Mouse (Mus musculus) retina, postnatal 1 day (tissue): ENCODE measurements around the gene Apol7c.
"Not testable (repeated sequence)": the region's sequence is repeated elsewhere in the genome, so short reads cannot be mapped to it uniquely, and the experiment has no call there.

Experiments
- DNase-seq: peaks from one replicate; pipeline ENCODE4 v3.0.0-alpha.2; 2012

Apol7c gene

GRCm38 (mm10) chr15:77533216-77533615 lies at the start of gene Apol7c:
Apol7c (minus strand) TSS chr15:77533316.
- DNase-seq, result no peak

- no peak for DNase-seq
Measured at GRCm38 (mm10) chr15:77581681-77582080, 48.6 kb upstream of the Apol7c start.

GRCm38 (mm10) chr15:77579311-77579710 lies 46.2 kb upstream of the Apol7c start:
- DNase-seq, result no peak

GRCm38 (mm10) chr15:77578801-77579200 lies 45.7 kb upstream of the Apol7c start:
- DNase-seq, result no peak

- DNase-seq, result no peak
Measured at GRCm38 (mm10) chr15:77563219-77563618, 30.1 kb upstream of the Apol7c start.

GRCm38 (mm10) chr15:77561792-77562191 lies 28.7 kb upstream of the Apol7c start, which contains the start of gene 1700025B11Rik:
1700025B11Rik (minus strand) TSS chr15:77561892.
- no peak for DNase-seq

GRCm38 (mm10) chr15:77539221-77539620 lies 6.1 kb upstream of the Apol7c start:
- DNase-seq, result not testable (repeated sequence)

GRCm38 (mm10) chr15:77523186-77523843 lies 9.8 kb downstream of the Apol7c start:
- peak; percentile 50 for DNase-seq

- not testable (repeated sequence) for DNase-seq
Measured at GRCm38 (mm10) chr15:77520596-77520995, 12.5 kb downstream of the Apol7c start.

- not testable (repeated sequence) for DNase-seq
Measured at GRCm38 (mm10) chr15:77507966-77508365, 25.1 kb downstream of the Apol7c start, which contains the start of gene Apol11a. Apol11a (plus strand) TSS chr15:77508271.

GRCm38 (mm10) chr15:77494694-77495093 lies 38.4 kb downstream of the Apol7c start:
- not testable (repeated sequence) for DNase-seq

- not testable (repeated sequence) for DNase-seq
Measured at GRCm38 (mm10) chr15:77493181-77493580, 39.9 kb downstream of the Apol7c start.

GRCm38 (mm10) chr15:77482140-77482794 lies 50.8 kb downstream of the Apol7c start:
- DNase-seq, result no peak

GRCm38 (mm10) chr15:77476693-77477092 lies 56.4 kb downstream of the Apol7c start, which contains the start of gene Apol10a:
Apol10a (plus strand) TSS chr15:77477047.
- not testable (repeated sequence) for DNase-seq
